Mouse (Mus musculus) hindbrain, embryonic 15.5 days (tissue): ENCODE data around the gene Gm17651. TPM values are rescaled to one million over a fixed set of nuclear protein-coding genes. Genes with fewer than 3 reads are reported as not detected.

Experiments
- microRNA-seq: library from miRNA; unstranded; fragments of <30 nt; microRNA quantifications from one replicate; pipeline ENCODE4, GENCODE M21; 2016
- polyA plus RNA-seq: library from polyadenylated mRNA; unstranded; fragments of >200 nt; fragmentation: Nextera tagmentation; extraction: Ambion mirVana; gene quantifications from 2 replicates; pipeline ENCODE4 v1.2.1, GENCODE M21; 2015

Gm17651 gene
- polyA plus RNA-seq, 1 experiment from 2014 or later = not detected

Small RNA genes lying within 50 kb of the gene (microRNA-seq; reads per million reads assigned to microRNA genes)
- not detected for gene Mir7225

Other genes starting within 250 kb of the Gm17651 start
- 6.3 and 6.7 TPM in 2 replicates for gene Chd1l, start 64.5 kb downstream of the Gm17651 start, polyA plus RNA-seq
- gene Fmo5, start 45.9 kb downstream of the Gm17651 start, polyA plus RNA-seq = 0.62 and 1.2 TPM in 2 replicates
- gene Prkab2, start 16.5 kb downstream of the Gm17651 start, polyA plus RNA-seq = 15.0 and 15.5 TPM in 2 replicates
- 62.3 and 66.1 TPM in 2 replicates for gene Pde4dip, start 214.0 kb upstream of the Gm17651 start, polyA plus RNA-seq
- gene Sec22b, start 226.5 kb upstream of the Gm17651 start, polyA plus RNA-seq = 94.6 and 96.4 TPM in 2 replicates